10 mouse cellular contexts compared by ENCODE assay signal in genomic region chrX:99369258-99369900, GRCm38 (mm10).
DNase-seq lines count a peak whose midpoint lies in the region; ATAC-seq lines count a peak whose summit lies in the region.
"Had no signal": no experiment of that assay in that cellular context is flagged by ENCODE, and none has a peak within 500 bp of the region (broad histone marks: within the 10 kb centered on the region; RNA-seq: fewer than 3 reads in every experiment).

No protein-coding gene starts in this region.

- H3K27me3 ChIP-seq in heart, embryonic 11.5 days (ENCODE audit: control insufficient read depth, insufficient read depth, low read length) = peaks cover 41% of the 10 kb centered on the region
- peaks cover 100% of the 10 kb centered on the region for H3K27me3 ChIP-seq in limb, embryonic 10.5 days (ENCODE audit: low read depth, poor library complexity, severe bottlenecking)

- no peak overlapping the region for H3K9ac ChIP-seq in heart, embryonic 11.5 days (ENCODE audit: low read depth, low read length)

- no peak for ATAC-seq in heart, embryonic 11.5 days (replicated peaks; ENCODE audit: insufficient number of reproducible peaks, low FRiP score, low TSS enrichment)
- ATAC-seq: Patski had no signal

- 67% methylated on average over 6 of the region's 6 CpGs for WGBS in heart, embryonic 11.5 days (ENCODE audit: insufficient replicate concordance)
- WGBS in limb, embryonic 10.5 days = 82% methylated on average over 6 of the region's 6 CpGs

- H3K36me3 ChIP-seq in heart, embryonic 11.5 days (ENCODE audit: control insufficient read depth, insufficient read depth, low read length) = no peaks in the 10 kb centered on the region
- H3K36me3 ChIP-seq in limb, embryonic 10.5 days = no peaks in the 10 kb centered on the region

- intact Hi-C loops in heart, postnatal 25 days (cut with DNase I) = no loop called here

- no peaks in the 10 kb centered on the region for H3K9me3 ChIP-seq in heart, embryonic 11.5 days (replicated peaks; ENCODE audit: control insufficient read depth, low read length)
- H3K9me3 ChIP-seq in limb, embryonic 10.5 days (replicated peaks) = no peaks in the 10 kb centered on the region

- H3K4me3 ChIP-seq in heart, embryonic 11.5 days (ENCODE audit: low read depth, low read length) = no peak overlapping the region
- no peak overlapping the region for H3K4me3 ChIP-seq in limb, embryonic 10.5 days

- DNase-seq in heart, adult 11 months = peak; percentile 92
- DNase-seq in lung, postnatal 14 days = peak; percentile 33
- DNase-seq in lung, adult 18-20 months = no peak
- DNase-seq in cerebellum, postnatal 14 days = peak; percentile 84 to 85
- peak; percentile 18 for DNase-seq in heart, postnatal 25 days (ENCODE audit: low spot score)
- no peak for DNase-seq in limb, embryonic 10.5 days (ENCODE audit: low spot score)
- no peak for DNase-seq in ovary, postnatal 10 days (ENCODE audit: low spot score)
- DNase-seq: liver had no signal

- no peak overlapping the region for H3K4me2 ChIP-seq in heart, embryonic 11.5 days

- no peaks in the 10 kb centered on the region for H3K4me1 ChIP-seq in heart, embryonic 11.5 days (ENCODE audit: control insufficient read depth, insufficient read depth, low read length)
- no peaks in the 10 kb centered on the region for H3K4me1 ChIP-seq in limb, embryonic 10.5 days

- no peak overlapping the region for H3K27ac ChIP-seq in heart, embryonic 11.5 days (ENCODE audit: low read depth, low read length)
- no peak overlapping the region for H3K27ac ChIP-seq in limb, embryonic 10.5 days

Comparison
In these comparisons a context has a peak if more than half of its experiments do, and no peak if none do; other contexts are left out.
1. DNase-seq: peak in heart, adult 11 months (single experiment), lung, postnatal 14 days (single experiment), cerebellum, postnatal 14 days (2 of 2) and heart, postnatal 25 days (single experiment); none in lung, adult 18-20 months (0 of 2), limb, embryonic 10.5 days (single experiment) and ovary, postnatal 10 days (single experiment).